Mouse (Mus musculus): ENCODE data around the gene Cdkn3. TPM values are rescaled to one million over a fixed set of nuclear protein-coding genes. Genes with fewer than 3 reads are reported as not detected.

Cdkn3 gene
- polyA plus RNA-seq, 1 experiment, result not detected

- TF ChIP-seq POLR2A (IDR thresholded peaks at IDR 0.05; ENCODE audit: insufficient read depth, low read depth, low read length), result no peak
- TF ChIP-seq CTCF (IDR thresholded peaks at IDR 0.05; ENCODE audit: insufficient read depth, low read depth, low read length), result no peak
- 94% methylated on average over 7 of the region's 7 CpGs for WGBS
- no peak overlapping the region for H3K4me3 ChIP-seq (ENCODE audit: insufficient read depth, low read depth, low read length)
- H3K27ac ChIP-seq (ENCODE audit: insufficient read depth, low read depth, low read length), result no peak overlapping the region
- no peaks in the 10 kb centered on the region for H3K4me1 ChIP-seq (ENCODE audit: control insufficient read depth, insufficient read depth, low read length)
Observed at GRCm38 (mm10) chr14:46779217-46779616, 18.9 kb downstream of the Cdkn3 start.

- Histone ChIP-seq H3K4me3 (ENCODE audit: insufficient read depth, low read depth, low read length) (no peak overlapping the region), H3K4me1 (ENCODE audit: control insufficient read depth, insufficient read depth, low read length) (peaks cover 5% of the 10 kb centered on the region; the same call in 1 of the 2 replicates), H3K27ac (ENCODE audit: insufficient read depth, low read depth, low read length) (no peak overlapping the region)
- TF ChIP-seq CTCF (IDR thresholded peaks at IDR 0.05; ENCODE audit: insufficient read depth, low read depth, low read length), result no peak
- 94% methylated on average over 7 of the region's 7 CpGs for WGBS
Observed at GRCm38 (mm10) chr14:46781086-46781485, 20.7 kb downstream of the Cdkn3 start.

GRCm38 (mm10) chr14:46782187-46782828 lies 22.0 kb downstream of the Cdkn3 start:
- 80% methylated on average over 8 of the region's 8 CpGs for WGBS
- Histone ChIP-seq H3K27ac (ENCODE audit: insufficient read depth, low read depth, low read length) (no peak overlapping the region), H3K4me3 (ENCODE audit: insufficient read depth, low read depth, low read length) (no peak overlapping the region), H3K4me1 (ENCODE audit: control insufficient read depth, insufficient read depth, low read length) (peaks cover 8% of the 10 kb centered on the region; the same call in 1 of the 2 replicates)
- no peak for TF ChIP-seq CTCF (IDR thresholded peaks at IDR 0.05; ENCODE audit: insufficient read depth, low read depth, low read length)
- TF ChIP-seq POLR2A (IDR thresholded peaks at IDR 0.05; ENCODE audit: insufficient read depth, low read depth, low read length), result no peak

DNA sequence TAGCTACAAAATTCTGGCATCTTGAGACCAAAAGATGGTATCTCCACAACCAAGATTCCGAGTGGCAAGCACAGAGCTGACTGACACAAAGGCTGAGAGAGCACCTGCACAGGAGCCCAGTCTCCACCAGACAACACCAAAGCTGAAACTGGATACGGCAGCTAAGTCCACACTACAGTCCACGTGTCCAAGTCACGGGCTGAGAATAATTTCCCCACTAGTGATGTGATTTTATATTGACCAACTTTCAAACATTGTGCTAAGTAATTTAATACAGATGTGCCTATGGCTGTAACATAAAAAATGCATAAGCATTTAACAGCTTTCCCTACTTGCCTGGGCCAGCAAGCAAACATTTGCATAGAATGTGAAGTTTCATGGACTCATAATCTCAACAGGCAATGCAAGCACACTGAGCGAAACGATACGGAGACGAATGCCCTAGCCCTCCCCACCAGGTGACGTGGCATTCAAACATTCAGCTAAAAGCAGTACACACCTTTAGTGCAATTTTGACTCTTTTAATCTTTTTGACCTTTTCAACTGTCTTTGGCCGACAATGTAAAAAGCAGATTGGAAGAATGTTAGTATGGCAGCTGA lies 23.1 kb downstream of the Cdkn3 start:
- WGBS, result 93% methylated on average over 10 of the region's 10 CpGs
- Histone ChIP-seq H3K4me3 (ENCODE audit: insufficient read depth, low read depth, low read length) (no peak overlapping the region), H3K27ac (ENCODE audit: insufficient read depth, low read depth, low read length) (no peak overlapping the region), H3K4me1 (ENCODE audit: control insufficient read depth, insufficient read depth, low read length) (peaks cover 8% of the 10 kb centered on the region; the same call in 1 of the 2 replicates)
- TF ChIP-seq CTCF (IDR thresholded peaks at IDR 0.05; ENCODE audit: insufficient read depth, low read depth, low read length) (no peak), POLR2A (IDR thresholded peaks at IDR 0.05; ENCODE audit: insufficient read depth, low read depth, low read length) (no peak)

DNA sequence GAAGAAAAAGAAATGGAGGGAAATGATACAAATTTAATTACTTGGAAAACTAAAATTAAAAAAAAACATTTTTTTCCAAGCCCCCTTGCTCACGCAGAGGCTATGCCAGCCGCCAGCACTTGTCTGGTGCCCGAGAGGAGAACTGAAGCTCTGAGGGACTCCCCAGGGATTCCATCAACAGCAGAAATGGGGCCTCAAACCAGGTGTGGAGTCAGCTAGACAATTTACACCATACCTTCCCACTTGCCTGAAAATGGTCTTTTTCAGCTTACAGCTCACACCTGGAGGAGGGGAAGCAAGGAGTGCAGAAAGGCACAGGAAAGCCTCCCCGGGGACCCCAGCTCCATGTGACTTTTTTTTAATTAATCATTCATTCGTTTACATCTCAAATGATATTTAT lies 24.9 kb downstream of the Cdkn3 start:
- no peak for TF ChIP-seq CTCF (IDR thresholded peaks at IDR 0.05; ENCODE audit: insufficient read depth, low read depth, low read length)
- no peak for TF ChIP-seq POLR2A (IDR thresholded peaks at IDR 0.05; ENCODE audit: insufficient read depth, low read depth, low read length)
- WGBS, result 90% methylated on average over 5 of the region's 5 CpGs
- H3K27ac ChIP-seq (ENCODE audit: insufficient read depth, low read depth, low read length), result no peak overlapping the region
- peaks cover 8% of the 10 kb centered on the region; the same call in 1 of the 2 replicates for H3K4me1 ChIP-seq (ENCODE audit: control insufficient read depth, insufficient read depth, low read length)
- no peak overlapping the region for H3K4me3 ChIP-seq (ENCODE audit: insufficient read depth, low read depth, low read length)

GRCm38 (mm10) chr14:46787454-46787786 lies 27.1 kb downstream of the Cdkn3 start:
- WGBS, result 0% methylated on average over 11 of the region's 11 CpGs
- H3K4me1 ChIP-seq (ENCODE audit: control insufficient read depth, insufficient read depth, low read length), result peaks cover 8% of the 10 kb centered on the region; the same call in 1 of the 2 replicates
- H3K4me3 ChIP-seq (ENCODE audit: insufficient read depth, low read depth, low read length), result peak overlapping the region; percentile 100
- H3K27ac ChIP-seq (ENCODE audit: insufficient read depth, low read depth, low read length), result no peak overlapping the region
- no peak for TF ChIP-seq POLR2A (IDR thresholded peaks at IDR 0.05; ENCODE audit: insufficient read depth, low read depth, low read length)
- no peak for TF ChIP-seq CTCF (IDR thresholded peaks at IDR 0.05; ENCODE audit: insufficient read depth, low read depth, low read length)

DNA sequence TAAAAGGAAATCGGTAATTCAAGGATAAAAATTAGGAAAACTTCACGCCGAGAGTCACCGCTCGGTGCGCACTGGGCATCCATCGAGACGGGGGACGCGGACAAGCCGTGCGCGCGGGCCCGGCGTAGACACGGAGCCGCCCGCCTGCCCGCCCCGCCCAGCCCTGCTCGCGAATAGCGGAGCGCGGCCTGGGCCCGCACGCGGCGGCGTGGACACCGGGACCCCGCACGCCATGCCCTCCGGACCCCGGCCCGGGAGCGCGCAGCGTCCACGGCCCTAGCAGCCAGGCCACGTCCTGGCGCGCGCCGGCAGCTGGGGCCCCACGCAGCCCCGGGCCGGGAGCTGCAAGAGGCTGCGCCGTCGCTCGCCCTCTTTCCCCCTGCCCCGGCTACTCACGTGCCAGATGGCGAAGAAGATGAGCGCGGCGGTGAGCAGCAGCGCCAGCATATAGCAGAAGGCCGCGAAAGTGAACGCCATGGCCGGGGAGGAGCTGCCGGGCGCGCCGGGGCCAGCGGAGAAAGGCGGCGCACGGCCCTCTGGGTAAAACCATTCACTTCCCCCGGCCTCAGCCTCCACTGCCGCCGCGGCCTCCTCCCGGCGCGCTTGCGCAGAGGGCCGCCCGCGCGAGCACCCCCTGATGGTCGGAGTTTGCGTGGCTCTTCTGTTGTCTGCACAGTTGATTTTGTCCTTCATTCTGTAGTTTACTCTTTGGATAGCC lies 27.6 kb downstream of the Cdkn3 start, which contains the start of gene Cnih1:
Gene Cnih1, minus strand, starts transcription at position 625 of the 718 bp plus-strand sequence.
- WGBS, result under 1% methylated on average over 86 of the region's 86 CpGs
- peak; percentile 33; the same call in 1 of the 2 replicates for TF ChIP-seq CTCF (IDR thresholded peaks at IDR 0.05; ENCODE audit: insufficient read depth, low read depth, low read length)
- TF ChIP-seq POLR2A (IDR thresholded peaks at IDR 0.05; ENCODE audit: insufficient read depth, low read depth, low read length), result peak; percentile 51; the same call in 1 of the 2 replicates
- Histone ChIP-seq H3K4me3 (ENCODE audit: insufficient read depth, low read depth, low read length) (peak within 1 kb of the TSS; percentile 100), H3K4me1 (ENCODE audit: control insufficient read depth, insufficient read depth, low read length) (peaks cover 8% of the 10 kb centered on the region; the same call in 1 of the 2 replicates), H3K27ac (ENCODE audit: insufficient read depth, low read depth, low read length) (peak within 1 kb of the TSS; percentile 92)

DNA sequence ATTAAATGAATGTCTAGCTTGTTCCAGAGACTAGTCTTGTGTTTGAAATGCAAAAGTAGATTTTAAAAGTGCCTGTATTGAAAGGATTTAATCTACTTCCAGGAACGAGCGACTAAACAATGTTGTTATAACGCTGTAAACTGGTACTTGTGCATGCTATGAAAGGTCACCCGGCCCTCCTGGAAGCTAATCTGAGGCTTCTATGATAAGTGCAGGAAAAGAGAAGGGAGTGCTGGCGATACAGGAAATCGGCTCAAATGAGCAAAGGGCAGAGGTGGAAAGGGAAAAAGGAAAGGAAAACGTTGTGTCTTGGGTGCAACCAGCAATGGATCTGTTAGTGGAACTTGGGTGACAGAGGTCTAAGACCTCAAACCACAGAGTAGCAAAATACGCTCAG lies 28.2 kb downstream of the Cdkn3 start:
- H3K4me3 ChIP-seq (ENCODE audit: insufficient read depth, low read depth, low read length), result no peak overlapping the region
- no peak overlapping the region for H3K27ac ChIP-seq (ENCODE audit: insufficient read depth, low read depth, low read length)
- TF ChIP-seq POLR2A (IDR thresholded peaks at IDR 0.05; ENCODE audit: insufficient read depth, low read depth, low read length), result no peak
- TF ChIP-seq CTCF (IDR thresholded peaks at IDR 0.05; ENCODE audit: insufficient read depth, low read depth, low read length), result no peak
- H3K4me1 ChIP-seq (ENCODE audit: control insufficient read depth, insufficient read depth, low read length), result peaks cover 8% of the 10 kb centered on the region; the same call in 1 of the 2 replicates
- WGBS, result 23% methylated on average over 8 of the region's 8 CpGs

GRCm38 (mm10) chr14:46790303-46790702 lies 30.0 kb downstream of the Cdkn3 start:
- TF ChIP-seq CTCF (IDR thresholded peaks at IDR 0.05; ENCODE audit: insufficient read depth, low read depth, low read length) (no peak), POLR2A (IDR thresholded peaks at IDR 0.05; ENCODE audit: insufficient read depth, low read depth, low read length) (no peak)
- no peak overlapping the region for H3K4me3 ChIP-seq (ENCODE audit: insufficient read depth, low read depth, low read length)
- no peak overlapping the region for H3K27ac ChIP-seq (ENCODE audit: insufficient read depth, low read depth, low read length)
- peaks cover 4% of the 10 kb centered on the region; the same call in 1 of the 2 replicates for H3K4me1 ChIP-seq (ENCODE audit: control insufficient read depth, insufficient read depth, low read length)
- WGBS, result 71% methylated on average over 4 of the region's 4 CpGs

Data from olfactory bulb, adult 2 months (tissue).